Mouse (Mus musculus): ENCODE measurements around the gene Inip. TPM values are rescaled to one million over a fixed set of nuclear protein-coding genes. Genes with fewer than 3 reads are reported as not detected.
"Not testable (repeated sequence)": the region's sequence is repeated elsewhere in the genome, so short reads cannot be mapped to it uniquely, and the experiment has no call there.

Inip gene
- polyA plus RNA-seq, 1 experiment from 2014 or later: 41.4 TPM

DNA sequence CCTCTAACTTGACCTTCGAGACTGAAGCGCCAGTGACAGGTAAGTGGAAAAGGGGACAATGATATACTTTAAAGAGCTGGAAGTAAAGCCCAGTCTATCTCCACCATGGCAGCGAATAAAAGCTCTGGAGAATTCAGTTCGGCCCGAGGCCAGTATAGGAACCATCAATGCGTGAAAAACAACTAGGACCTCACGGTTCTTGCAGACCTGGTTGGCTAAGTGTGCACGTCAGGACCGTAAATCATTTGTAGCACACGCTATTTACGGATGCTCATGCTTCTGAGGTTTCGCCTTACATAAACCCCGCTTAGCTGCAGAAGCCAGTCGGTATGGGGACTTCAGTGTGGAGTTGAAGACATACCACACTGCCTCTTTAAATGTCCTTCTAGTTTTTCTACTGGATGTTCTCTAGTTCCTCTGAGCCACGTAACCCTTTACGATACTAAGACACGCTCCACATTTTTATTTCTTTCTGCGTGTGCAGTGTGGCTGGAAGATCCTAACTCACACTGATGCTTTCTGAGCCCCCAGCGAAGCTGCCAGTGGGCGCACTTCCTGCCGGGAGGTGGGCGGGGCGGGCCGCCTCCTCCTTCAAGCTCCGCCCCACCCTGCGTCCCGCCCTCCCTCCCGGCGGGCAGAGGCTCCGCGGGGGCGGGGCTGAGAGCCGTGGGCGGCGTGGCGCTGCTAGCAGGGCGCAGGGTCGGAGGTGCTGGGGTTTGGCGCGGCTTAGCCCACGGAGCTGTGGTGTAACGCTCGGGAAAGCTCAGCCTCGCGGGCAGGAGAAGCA, 4.0 kb upstream of the Inip start, which contains the start of gene Snx30:
TSS of gene Snx30 (plus strand) at position 660 of the 787 bp plus-strand sequence.
- H3K27me3 ChIP-seq (ENCODE audit: control insufficient read depth, insufficient read depth, low read length): no peaks in the 10 kb centered on the region
- peak within 1 kb of the TSS; percentile 84 for H3K9ac ChIP-seq (ENCODE audit: low read length)
- H3K4me3 ChIP-seq (replicated peaks; ENCODE audit: low read length): peak within 1 kb of the TSS; percentile 75
- peak within 1 kb of the TSS; percentile 98 for H3K4me2 ChIP-seq (ENCODE audit: low read depth, low read length)
- peak within 1 kb of the TSS; percentile 57 for H3K27ac ChIP-seq (ENCODE audit: low read length)
- ATAC-seq (ENCODE audit: insufficient read depth, low FRiP score): peak; percentile 95
- H3K9me3 ChIP-seq (replicated peaks; ENCODE audit: control insufficient read depth, low read length): no peaks in the 10 kb centered on the region
- WGBS: 3% methylated on average over 39 of the region's 45 CpGs
- 0 out of 2 replicates have a peak, but pooled peaks cover 4% of the 10 kb centered on the region for H3K4me1 ChIP-seq (ENCODE audit: control insufficient read depth, insufficient read depth, low read length)
- H3K36me3 ChIP-seq (ENCODE audit: control insufficient read depth, insufficient read depth, low read length): no peaks in the 10 kb centered on the region

GRCm38 (mm10) chr4:59804754-59805153, 3.4 kb upstream of the Inip start:
- 75% methylated on average over 1 of the region's 1 CpGs for WGBS
- Histone ChIP-seq H3K4me1 (ENCODE audit: control insufficient read depth, insufficient read depth, low read length) (0 out of 2 replicates have a peak, but pooled peaks cover 4% of the 10 kb centered on the region), H3K27me3 (ENCODE audit: control insufficient read depth, insufficient read depth, low read length) (no peaks in the 10 kb centered on the region), H3K4me2 (ENCODE audit: low read depth, low read length) (peak overlapping the region; percentile 98), H3K9me3 (replicated peaks; ENCODE audit: control insufficient read depth, low read length) (no peaks in the 10 kb centered on the region), H3K4me3 (replicated peaks; ENCODE audit: low read length) (peak overlapping the region; percentile 75), H3K9ac (ENCODE audit: low read length) (peak overlapping the region; percentile 68), H3K27ac (ENCODE audit: low read length) (no peak overlapping the region), H3K36me3 (ENCODE audit: control insufficient read depth, insufficient read depth, low read length) (no peaks in the 10 kb centered on the region)
- no peak for ATAC-seq (ENCODE audit: insufficient read depth, low FRiP score)

- WGBS: 74% methylated on average over 5 of the region's 5 CpGs
- H3K9me3 ChIP-seq (replicated peaks; ENCODE audit: control insufficient read depth, low read length): no peaks in the 10 kb centered on the region
- no peak for ATAC-seq (ENCODE audit: insufficient read depth, low FRiP score)
- H3K9ac ChIP-seq (ENCODE audit: low read length): no peak overlapping the region
- no peaks in the 10 kb centered on the region for H3K27me3 ChIP-seq (ENCODE audit: control insufficient read depth, insufficient read depth, low read length)
- no peak overlapping the region for H3K4me2 ChIP-seq (ENCODE audit: low read depth, low read length)
- no peaks in the 10 kb centered on the region for H3K36me3 ChIP-seq (ENCODE audit: control insufficient read depth, insufficient read depth, low read length)
- 0 out of 2 replicates have a peak, but pooled peaks cover 4% of the 10 kb centered on the region for H3K4me1 ChIP-seq (ENCODE audit: control insufficient read depth, insufficient read depth, low read length)
- H3K27ac ChIP-seq (ENCODE audit: low read length): no peak overlapping the region
- H3K4me3 ChIP-seq (replicated peaks; ENCODE audit: low read length): no peak overlapping the region
These were observed 2.0 kb upstream of the Inip start for GRCm38 (mm10) chr4:59803358-59803757.

DNA sequence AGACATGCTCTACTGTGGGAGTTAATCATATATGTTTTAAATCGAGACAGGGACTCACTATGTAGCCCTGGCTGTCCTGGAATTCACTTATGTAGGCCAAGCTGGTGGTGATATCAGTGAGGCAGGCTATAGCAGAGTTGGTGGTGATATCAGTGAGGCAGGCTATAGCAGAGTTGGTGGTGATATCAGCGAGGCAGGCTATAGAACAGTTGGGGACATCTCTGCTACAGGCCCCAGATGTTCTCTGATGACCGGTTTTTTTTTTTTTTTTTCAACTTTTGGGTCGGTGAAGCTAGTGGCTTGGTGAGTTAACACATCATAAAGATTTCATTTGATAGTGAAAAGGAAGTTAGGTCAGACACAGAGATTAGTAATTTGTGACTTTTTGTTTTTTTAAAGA, 1.4 kb upstream of the Inip start:
- Histone ChIP-seq H3K27me3 (ENCODE audit: control insufficient read depth, insufficient read depth, low read length) (no peaks in the 10 kb centered on the region), H3K9ac (ENCODE audit: low read length) (no peak overlapping the region), H3K4me1 (ENCODE audit: control insufficient read depth, insufficient read depth, low read length) (0 out of 2 replicates have a peak, but pooled peaks cover 4% of the 10 kb centered on the region), H3K9me3 (replicated peaks; ENCODE audit: control insufficient read depth, low read length) (no peaks in the 10 kb centered on the region), H3K27ac (ENCODE audit: low read length) (no peak overlapping the region), H3K4me3 (replicated peaks; ENCODE audit: low read length) (no peak overlapping the region), H3K36me3 (ENCODE audit: control insufficient read depth, insufficient read depth, low read length) (no peaks in the 10 kb centered on the region), H3K4me2 (ENCODE audit: low read depth, low read length) (no peak overlapping the region)
- WGBS: 71% methylated on average over 4 of the region's 4 CpGs
- ATAC-seq (ENCODE audit: insufficient read depth, low FRiP score): no peak

GRCm38 (mm10) chr4:59802107-59802506, 718 bp upstream of the Inip start:
- Histone ChIP-seq H3K4me1 (ENCODE audit: control insufficient read depth, insufficient read depth, low read length) (0 out of 2 replicates have a peak, but pooled peaks cover 4% of the 10 kb centered on the region), H3K4me3 (replicated peaks; ENCODE audit: low read length) (no peak overlapping the region), H3K27ac (ENCODE audit: low read length) (no peak overlapping the region), H3K36me3 (ENCODE audit: control insufficient read depth, insufficient read depth, low read length) (no peaks in the 10 kb centered on the region), H3K4me2 (ENCODE audit: low read depth, low read length) (no peak overlapping the region), H3K9me3 (replicated peaks; ENCODE audit: control insufficient read depth, low read length) (no peaks in the 10 kb centered on the region), H3K9ac (ENCODE audit: low read length) (no peak overlapping the region; the same call in 1 of the 2 replicates), H3K27me3 (ENCODE audit: control insufficient read depth, insufficient read depth, low read length) (no peaks in the 10 kb centered on the region)
- ATAC-seq (ENCODE audit: insufficient read depth, low FRiP score): no peak
- 84% methylated on average over 6 of the region's 6 CpGs for WGBS

DNA sequence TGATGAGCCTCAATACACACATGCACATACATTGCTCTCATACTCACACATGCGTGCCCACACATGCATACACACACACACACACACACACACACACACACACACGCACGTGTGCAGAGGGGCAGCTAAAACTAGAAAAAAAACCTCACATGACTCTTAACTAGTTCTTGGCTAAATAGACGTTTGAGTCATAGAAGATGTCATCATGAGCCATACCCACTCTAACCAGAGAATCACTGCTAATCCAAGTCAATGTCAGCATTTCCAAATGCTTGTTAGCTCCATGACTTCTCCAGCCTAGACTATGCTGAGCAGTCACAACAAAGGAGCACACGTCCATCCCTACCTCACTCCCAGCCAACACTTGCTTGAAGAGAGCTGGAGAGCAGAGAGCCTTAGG, 1.2 kb downstream of the Inip start:
- Histone ChIP-seq H3K9me3 (replicated peaks; ENCODE audit: control insufficient read depth, low read length) (no peaks in the 10 kb centered on the region), H3K4me3 (replicated peaks; ENCODE audit: low read length) (no peak overlapping the region), H3K9ac (ENCODE audit: low read length) (no peak overlapping the region), H3K36me3 (ENCODE audit: control insufficient read depth, insufficient read depth, low read length) (no peaks in the 10 kb centered on the region), H3K27me3 (ENCODE audit: control insufficient read depth, insufficient read depth, low read length) (no peaks in the 10 kb centered on the region), H3K27ac (ENCODE audit: low read length) (no peak overlapping the region), H3K4me1 (ENCODE audit: control insufficient read depth, insufficient read depth, low read length) (no peaks in the 10 kb centered on the region), H3K4me2 (ENCODE audit: low read depth, low read length) (no peak overlapping the region)
- no peak for ATAC-seq (ENCODE audit: insufficient read depth, low FRiP score)
- WGBS: 86% methylated on average over 5 of the region's 5 CpGs

DNA sequence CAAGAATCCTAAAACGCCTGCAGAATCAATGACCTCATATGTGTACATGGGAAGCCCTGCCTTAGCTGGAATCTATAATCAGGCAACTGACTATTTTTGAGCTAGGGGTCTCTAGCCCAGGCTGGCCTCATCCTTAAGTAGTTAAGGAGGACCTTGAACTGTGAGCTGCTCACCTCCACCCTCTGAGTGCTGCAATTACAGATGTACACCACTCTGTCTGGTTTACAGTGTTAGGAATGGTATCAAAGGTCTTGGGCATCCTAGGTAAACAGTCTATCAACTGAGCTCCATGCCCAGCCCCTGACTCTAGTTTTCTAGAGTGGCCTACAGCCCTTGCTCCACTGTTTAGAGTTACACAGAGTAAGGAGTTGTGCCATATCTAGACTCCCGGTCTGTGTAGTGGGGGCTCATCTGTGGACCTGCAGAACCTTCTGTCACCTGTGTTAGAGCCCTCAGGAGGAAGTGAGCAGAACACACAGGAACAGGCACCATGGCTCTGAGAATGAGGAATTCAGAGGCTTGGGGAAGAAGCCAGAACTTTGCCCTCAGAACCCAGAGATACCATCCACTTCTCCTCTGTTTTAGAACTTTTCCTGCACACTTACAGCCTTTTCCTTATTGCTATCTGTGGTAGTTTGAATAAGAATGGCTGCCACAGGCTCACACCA, 5.5 kb downstream of the Inip start:
- Histone ChIP-seq H3K4me3 (replicated peaks; ENCODE audit: low read length) (no peak overlapping the region), H3K4me2 (ENCODE audit: low read depth, low read length) (no peak overlapping the region), H3K36me3 (ENCODE audit: control insufficient read depth, insufficient read depth, low read length) (no peaks in the 10 kb centered on the region), H3K27me3 (ENCODE audit: control insufficient read depth, insufficient read depth, low read length) (no peaks in the 10 kb centered on the region), H3K9me3 (replicated peaks; ENCODE audit: control insufficient read depth, low read length) (no peaks in the 10 kb centered on the region), H3K27ac (ENCODE audit: low read length) (no peak overlapping the region), H3K9ac (ENCODE audit: low read length) (no peak overlapping the region), H3K4me1 (ENCODE audit: control insufficient read depth, insufficient read depth, low read length) (no peaks in the 10 kb centered on the region)
- WGBS: 70% methylated on average over 2 of the region's 2 CpGs
- ATAC-seq (ENCODE audit: insufficient read depth, low FRiP score): no peak

DNA sequence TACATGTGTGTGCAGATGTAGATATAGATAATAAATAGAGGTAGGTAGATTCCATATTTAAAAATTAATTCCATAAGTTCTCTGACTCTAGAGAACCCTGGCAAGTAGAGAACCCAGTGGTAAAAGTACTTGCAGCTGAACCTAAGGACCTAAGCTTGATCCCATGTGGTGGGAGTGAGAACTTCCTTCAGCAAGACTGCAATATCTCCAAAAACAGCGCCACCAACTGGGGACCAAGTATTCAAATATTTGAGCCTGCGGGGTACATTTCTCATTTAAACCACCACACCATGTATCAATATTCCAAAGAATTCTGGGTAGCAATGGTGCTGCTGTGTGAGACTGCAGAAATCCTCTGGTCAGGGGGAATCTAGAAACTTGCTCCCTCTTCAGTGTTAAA, 7.3 kb downstream of the Inip start:
- H3K4me2 ChIP-seq (ENCODE audit: low read depth, low read length): no peak overlapping the region
- H3K4me1 ChIP-seq (ENCODE audit: control insufficient read depth, insufficient read depth, low read length): no peaks in the 10 kb centered on the region
- ATAC-seq (ENCODE audit: insufficient read depth, low FRiP score): no peak
- H3K9ac ChIP-seq (ENCODE audit: low read length): no peak overlapping the region
- H3K36me3 ChIP-seq (ENCODE audit: control insufficient read depth, insufficient read depth, low read length): no peaks in the 10 kb centered on the region
- H3K4me3 ChIP-seq (replicated peaks; ENCODE audit: low read length): no peak overlapping the region
- H3K27ac ChIP-seq (ENCODE audit: low read length): no peak overlapping the region
- H3K27me3 ChIP-seq (ENCODE audit: control insufficient read depth, insufficient read depth, low read length): no peaks in the 10 kb centered on the region
- 79% methylated on average over 2 of the region's 2 CpGs for WGBS
- no peaks in the 10 kb centered on the region for H3K9me3 ChIP-seq (replicated peaks; ENCODE audit: control insufficient read depth, low read length)

DNA sequence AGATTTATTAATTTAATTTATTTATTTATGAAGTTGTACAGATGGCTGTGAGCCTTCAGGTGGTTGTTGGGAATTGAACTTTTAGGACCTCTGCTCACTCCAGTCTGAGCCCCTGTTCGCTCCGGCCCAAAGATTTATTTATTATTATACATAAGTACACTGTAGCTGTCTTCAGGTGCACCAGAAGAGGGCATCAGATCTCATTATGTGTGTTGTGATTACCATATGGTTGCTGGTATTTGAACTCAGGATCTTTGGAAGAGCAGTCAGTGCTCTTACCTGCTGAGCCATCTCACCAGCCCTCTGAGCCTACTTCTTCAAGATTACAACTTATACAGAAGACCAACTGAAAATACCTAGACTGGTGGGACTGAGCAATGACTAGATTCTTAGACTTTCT, 7.8 kb downstream of the Inip start:
- H3K9ac ChIP-seq (ENCODE audit: low read length); H3K4me2 ChIP-seq (ENCODE audit: low read depth, low read length); ATAC-seq (ENCODE audit: insufficient read depth, low FRiP score); H3K36me3 ChIP-seq (ENCODE audit: control insufficient read depth, insufficient read depth, low read length); H3K4me3 ChIP-seq (replicated peaks; ENCODE audit: low read length); H3K4me1 ChIP-seq (ENCODE audit: control insufficient read depth, insufficient read depth, low read length); H3K27me3 ChIP-seq (ENCODE audit: control insufficient read depth, insufficient read depth, low read length); H3K9me3 ChIP-seq (replicated peaks; ENCODE audit: control insufficient read depth, low read length); H3K27ac ChIP-seq (ENCODE audit: low read length): not testable (repeated sequence)
- 85% methylated on average over 2 of the region's 2 CpGs for WGBS

All from stomach, embryonic 16.5 days (tissue).